Mouse (Mus musculus): ENCODE measurements at regions not wholly inside any gene's neighbourhood (a gene's known extent, or its start where the extent isn't known, plus 50 kb on each side); places are given as distances from the start of the nearest gene placed in this dataset.

DNA sequence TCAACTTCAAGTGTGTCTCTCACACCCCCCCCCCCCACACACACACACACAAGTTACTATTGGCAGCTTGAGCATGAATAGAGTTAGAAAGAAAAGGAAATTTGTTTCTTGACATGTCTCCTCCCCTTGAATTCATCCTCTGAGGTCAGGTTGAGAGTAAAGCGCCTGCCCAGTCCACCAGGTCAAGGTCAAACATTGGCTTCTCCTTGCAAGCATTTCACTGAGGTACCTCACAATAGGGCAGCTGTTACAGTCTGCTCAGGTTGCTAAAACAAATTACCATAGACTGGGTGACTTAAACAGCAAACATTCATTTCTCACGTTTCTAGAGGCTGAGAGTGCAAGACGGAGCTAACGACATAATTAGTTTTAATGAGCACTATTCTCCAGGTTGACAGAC, 344.2 kb downstream of the Galc start:
- DNase-seq, result no peak

DNA sequence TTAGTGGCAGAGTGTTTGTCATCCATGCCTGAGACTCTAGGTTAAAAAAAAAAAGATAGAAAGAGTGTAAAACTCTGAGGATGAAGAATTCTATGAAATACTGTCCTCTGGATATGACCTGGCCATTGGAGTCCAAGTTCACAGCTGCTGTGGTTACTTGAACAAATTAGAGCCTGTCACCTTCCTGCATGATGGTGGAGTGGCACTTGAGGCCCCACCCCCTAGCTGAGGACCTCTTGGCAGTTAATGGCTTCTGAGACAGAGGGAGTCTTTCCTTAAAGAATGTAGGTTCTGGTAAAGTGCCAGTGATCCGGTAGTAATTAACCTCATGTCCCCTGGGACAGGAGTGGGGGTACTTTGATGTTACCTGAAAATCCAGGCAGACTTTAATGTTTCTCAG, 346.5 kb downstream of the Galc start:
- no peak for DNase-seq

DNA sequence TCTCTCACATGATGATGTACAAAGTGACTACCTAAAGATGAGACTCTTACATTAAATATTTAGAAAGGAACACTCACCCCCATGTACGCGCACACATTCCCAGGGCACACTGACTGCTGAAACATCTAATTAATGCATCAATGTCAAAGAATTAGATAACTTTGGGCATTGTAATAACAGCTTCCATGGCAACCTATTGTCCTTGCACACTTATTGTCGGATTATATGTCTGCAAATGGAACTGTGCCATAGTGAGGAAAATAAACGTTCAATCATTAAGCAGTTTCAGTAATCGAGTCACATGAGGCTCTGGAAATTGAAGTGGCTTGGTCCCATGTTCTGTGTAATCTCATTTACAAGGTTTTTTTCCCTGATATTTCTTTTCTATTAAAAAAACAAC, 360.0 kb downstream of the Galc start:
- no peak for DNase-seq

DNA sequence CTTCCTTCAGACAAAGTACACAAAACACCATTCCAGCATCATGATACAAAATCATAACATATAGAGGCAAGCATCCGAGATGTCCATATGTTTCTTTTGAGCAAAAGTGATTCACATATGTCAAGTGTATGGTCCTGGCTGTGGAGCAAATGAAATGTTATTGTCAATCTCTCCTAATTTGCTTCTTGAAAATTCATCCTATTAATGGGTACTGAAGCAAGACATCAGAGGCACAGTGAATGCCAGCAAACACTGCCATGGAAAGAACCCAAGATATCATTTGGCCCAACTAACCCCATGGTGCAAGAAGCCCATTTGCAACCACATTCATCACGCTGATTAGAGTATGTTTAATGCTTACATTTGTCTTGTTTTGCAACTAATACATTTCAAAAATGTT, 361.1 kb downstream of the Galc start:
- no peak for DNase-seq

DNA sequence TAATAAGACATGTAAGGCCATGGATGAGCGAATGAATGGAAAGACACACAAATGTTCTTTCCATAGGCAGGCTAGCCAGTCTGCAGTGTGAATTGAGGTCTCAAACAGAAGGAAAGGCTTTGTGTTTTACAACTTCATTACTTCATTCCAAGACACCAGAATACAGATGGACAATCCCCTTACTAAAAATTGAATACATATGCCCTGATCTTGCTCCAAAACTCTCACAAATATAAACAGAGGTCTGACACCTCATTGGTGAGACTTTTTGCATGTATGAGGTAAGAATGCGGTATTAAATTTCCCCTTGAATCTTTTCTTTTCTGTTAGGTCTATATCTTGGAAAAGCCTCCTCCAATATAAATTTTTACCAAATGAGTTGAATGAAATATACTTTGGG, 363.3 kb downstream of the Galc start:
- DNase-seq, result no peak

DNA sequence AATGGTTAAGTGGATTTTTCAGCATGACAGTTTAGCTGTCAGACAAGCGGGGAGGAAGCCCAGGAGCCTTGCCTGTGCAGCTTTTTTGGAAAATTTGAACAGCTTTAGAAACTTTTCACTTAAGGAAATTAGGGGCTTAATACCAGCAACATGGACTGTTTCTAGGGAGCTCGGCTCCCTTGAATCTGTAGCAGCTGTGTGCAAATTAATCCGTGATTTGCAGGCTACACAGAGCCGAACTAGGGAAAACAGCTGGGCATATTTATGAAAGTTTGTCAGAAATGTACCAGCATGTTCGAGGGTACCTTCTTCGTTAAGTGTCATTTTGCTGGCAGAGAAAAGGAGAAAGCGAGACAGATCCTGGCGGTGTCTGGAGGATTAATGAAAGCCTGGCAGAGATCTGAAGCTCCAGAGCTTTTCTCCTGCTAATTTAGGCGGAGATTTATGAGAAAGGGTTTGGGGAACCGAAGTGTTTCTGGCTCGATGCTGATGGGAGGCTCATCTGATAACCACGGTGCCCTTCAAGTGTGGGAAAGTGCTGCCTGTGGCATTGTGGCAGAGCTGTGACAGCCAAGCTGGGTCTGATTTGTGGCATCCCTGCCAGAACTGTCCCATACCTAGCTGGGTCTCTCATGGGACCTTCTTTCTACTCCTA, 370.3 kb downstream of the Galc start:
- DNase-seq, result no peak

DNA sequence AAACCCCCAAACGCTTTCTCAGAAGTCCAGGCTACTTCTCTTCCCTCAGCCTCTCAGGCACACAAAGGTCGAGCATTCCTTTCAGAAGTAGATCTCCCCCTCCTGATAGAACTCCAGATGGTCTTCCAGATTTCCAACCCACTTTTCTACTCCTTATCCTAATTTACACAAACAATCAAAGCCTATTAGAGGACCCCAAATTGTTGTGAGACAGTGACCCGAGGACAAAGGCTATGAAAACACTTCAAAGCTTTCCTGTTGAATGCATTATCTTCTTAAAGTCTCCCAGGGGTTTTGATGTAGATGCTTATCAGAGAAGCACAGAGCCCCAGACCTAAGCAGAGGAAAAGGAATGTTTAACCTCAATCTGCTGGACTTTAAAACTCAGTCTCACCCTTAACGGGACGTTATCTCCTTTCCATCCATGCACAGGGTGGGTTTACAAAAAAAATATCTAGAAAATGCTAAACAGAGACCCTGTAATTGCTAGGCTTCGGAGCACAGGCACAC, 370.9 kb downstream of the Galc start:
- no peak for DNase-seq

DNA sequence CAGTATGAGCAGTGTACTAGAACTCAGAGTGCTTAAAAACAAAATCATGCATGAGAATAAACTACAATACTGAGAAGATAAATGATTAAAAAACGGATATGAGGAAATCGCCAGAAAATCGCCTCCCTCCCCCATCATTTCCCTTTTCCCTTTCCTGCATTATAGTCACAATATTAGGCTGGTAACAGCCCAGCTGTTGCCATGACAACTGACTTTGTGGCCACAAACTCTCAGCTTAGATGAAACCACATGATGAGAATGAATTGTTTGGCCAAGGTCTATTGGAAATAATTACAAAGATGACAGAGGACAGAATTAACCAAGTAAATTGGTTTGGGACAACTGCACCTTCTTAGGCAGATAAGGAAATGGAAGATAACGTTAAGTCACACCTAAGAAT, 376.8 kb downstream of the Galc start:
- DNase-seq, result no peak

DNA sequence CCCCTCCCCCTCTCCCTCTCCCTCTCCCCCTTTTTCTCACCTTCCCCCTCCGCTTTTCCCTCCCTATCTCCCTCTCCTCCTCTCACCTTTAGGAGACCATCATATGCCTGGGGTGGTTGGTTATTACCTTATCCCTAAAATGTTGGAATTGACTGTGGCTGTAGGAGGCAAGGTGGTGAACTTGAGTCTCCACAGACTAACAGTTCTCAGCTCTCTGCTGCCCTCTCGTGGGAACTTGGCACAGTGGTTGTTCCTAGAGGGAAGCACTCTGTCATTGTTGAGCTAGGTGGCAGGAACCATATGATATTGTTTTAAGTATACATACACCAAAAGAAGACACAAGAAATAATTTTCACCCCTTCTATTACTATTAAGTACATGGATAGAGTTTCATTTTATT, 386.9 kb downstream of the Galc start:
- DNase-seq, result peak in 1 of 2 experiments; percentile 17

DNA sequence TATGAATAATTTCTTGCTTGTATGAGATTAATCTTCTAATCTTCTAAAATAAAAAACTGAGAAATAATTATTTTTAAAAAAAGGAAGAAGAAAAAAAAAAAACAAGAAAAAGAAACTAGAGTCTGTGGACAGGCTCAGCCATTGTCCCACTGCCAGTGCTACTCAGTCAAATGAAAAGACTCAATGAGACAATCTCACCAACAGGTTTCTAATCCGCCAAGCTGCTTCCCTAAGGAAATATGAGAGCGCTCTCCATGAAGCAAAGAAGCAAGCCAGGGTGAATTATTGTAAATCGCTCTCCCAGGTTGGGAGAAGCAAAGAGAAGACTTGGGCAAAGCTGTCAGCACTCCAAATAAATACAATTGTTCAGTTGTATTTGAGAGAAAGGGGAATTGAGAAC, 396.3 kb downstream of the Galc start:
- no peak for DNase-seq

DNA sequence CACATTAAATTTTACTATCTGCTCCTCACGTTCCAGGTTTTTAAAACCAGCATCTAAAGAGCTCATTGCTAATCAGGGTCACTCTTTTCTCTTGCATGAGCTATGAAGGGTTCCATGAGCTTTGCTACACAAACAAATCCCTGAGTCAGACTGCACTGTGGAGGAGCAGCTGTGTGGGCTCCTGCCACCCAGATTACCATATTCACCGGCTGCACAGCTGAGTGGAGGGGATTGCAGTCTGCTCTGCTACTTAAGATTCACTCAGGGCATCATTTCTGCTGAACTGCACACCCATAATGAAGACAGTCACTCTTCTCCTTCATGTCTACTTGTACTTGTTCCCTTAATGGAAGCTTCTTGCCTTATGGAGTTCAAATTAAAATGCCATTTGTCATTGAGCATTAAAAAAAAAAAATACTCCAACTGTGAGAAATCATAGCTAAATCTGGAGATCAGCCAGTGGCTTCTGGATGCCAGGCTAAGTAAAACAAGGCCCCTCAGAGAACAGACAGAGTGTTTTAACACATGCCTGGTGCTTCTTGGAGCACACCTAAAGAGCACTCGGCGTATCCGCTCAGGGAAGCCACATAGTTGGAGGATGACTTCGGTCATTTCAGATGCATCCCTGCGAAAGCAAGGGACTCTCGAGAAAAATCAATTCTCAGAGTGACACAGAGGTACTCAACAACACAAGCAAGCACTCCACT, 422.9 kb downstream of the Galc start:
- DNase-seq, result no peak

DNA sequence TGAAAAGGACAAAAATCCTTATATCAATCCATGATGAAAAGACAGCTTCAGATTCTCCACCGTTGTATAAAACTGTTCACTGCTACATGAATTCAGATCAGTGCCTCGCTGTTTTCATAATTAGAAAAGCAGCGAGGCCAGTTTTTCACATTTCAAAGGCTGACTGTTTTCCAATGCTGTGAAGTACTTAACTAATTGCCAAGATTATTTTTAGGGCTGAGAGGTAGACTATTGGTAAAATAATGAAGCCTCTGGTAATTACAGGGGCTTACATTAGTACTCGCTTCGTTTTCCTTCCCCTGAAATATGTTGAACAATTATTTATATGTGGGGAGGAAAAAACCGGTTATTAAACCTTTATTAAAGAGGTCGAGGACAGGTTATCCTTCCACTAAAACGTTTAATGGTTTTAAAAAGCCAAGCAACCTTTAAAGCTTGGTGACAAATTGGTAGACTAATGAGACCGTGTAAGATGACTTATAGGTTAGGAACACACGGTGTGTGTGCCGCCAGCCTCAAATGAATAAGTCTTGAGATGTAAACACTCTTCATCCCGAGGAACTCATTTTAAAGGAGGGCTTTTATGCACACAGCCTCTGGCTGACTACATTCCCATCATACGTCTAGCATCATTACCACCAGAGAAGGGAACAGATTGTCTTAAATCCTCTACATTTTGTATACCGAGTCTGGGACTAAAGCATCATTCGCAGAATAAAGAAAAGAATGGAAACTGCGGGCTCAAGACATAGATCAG, 465.7 kb downstream of the Galc start:
- no peak for DNase-seq

DNA sequence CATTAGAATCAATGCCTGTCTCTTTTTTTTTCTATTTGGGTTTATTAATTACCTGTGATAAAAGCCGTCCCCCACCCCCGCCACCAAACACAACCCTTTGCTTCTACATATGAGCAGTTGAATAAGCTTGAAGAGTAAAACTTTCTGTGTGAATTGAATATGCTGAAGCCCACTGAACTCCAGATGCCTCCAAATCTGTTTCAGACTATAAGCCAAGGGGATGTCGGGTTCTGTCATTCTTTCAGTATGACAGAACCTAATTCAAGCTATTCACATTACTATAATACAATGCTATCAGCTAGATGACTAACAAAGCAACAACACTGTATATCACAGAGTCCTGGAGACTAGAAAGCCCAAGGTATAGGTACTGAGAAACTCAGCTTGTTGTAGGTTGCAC, 475.8 kb downstream of the Galc start:
- no peak for DNase-seq

DNA sequence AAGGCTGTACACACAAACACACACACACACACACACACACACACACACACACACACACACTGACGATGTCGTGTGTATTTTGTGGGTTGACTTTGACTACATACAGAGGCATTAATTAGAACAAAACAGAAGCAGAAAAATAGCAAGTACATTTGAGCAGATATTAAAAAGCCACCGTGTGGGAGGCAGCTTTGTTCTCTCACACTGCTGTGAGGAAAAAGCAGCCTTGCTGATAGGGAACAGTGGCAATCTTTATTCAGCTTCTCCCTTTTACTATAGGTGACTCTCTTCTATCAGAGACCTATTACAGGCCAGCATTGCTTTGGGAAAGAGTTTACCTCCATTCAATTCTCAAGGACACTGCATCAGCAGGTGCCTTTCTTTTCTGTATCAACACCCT, 500.1 kb downstream of the Galc start:
- DNase-seq, result no peak

DNA sequence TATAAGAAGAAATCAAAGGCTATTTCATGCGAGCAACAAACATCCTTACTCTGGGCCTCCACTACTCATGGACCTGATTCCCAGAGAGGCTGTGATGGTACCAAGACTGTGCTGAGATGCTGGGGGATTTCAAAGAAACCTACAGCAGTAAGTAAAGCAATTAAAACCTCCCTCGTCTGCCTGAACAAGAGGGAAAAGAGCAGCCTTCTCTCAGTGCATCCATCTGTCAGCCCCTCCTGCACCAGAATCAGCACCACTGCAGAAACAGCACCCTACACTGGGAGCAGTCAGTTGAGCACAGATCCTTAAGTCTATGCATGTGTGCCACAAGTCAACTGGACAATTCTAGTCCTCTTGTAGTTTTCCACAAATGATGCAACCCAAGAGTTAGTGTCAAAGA, 500.6 kb downstream of the Galc start:
- DNase-seq, result no peak

DNA sequence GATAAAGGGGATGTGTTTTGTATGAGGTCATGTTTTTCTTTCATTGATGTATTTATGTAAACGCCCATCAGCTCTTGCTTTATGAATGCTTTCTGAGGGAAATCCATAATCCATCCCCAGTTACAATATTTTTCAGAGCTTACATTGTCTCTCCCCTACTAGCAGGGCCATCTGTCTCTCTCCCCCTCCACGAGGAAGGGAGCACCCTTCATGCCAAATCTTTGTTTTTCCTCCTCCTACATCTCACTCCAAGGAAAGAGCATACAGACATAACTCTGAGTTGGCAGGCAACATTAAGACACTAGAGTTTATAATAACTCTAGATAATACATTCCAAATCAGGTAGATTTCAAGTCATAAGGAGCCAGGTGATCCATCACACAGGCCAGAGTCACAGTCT, 509.1 kb downstream of the Galc start:
- no peak for DNase-seq

DNA sequence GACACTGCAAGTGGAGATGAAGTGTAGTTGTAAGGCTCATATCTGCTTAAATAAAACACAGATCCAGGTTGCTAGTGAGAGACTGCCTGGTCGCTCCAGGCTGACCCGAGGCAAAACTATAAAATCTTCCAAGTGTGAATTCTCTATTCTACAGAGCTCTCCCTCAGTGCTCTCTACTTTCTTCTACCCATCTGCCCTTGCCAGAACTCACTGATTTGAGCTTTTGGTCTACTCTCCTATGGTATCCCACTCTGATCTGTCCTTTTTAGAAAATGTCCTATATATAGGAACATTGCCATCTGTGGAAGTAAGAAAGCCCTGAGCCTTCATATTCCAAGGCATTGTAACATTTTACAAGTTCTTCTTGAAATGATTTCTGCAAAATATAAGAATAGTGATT, 518.3 kb downstream of the Galc start:
- DNase-seq, result no peak

DNA sequence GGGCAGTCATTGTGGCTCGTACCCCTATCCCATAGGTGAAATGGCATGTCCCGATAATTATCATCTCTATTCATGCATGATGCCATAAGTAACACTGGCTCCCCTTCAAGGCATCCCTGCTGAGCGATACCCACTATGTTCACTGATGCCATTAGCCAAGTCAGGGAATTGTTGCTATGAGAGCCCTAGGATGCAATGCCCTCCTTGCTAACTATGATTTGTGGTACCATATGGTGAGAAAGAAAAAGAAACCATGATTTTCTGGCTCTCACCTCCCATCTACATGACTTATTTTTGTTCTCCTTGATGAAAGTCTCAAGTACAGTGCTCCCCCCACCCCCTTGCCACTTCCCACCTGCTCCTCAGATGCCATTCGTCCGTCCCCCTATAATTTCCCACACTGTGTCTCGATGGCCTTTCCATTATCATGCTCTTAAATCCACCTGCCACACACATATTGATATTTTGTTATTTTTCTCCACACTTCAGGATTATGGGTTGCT, 527.1 kb downstream of the Galc start:
- DNase-seq, result no peak

DNA sequence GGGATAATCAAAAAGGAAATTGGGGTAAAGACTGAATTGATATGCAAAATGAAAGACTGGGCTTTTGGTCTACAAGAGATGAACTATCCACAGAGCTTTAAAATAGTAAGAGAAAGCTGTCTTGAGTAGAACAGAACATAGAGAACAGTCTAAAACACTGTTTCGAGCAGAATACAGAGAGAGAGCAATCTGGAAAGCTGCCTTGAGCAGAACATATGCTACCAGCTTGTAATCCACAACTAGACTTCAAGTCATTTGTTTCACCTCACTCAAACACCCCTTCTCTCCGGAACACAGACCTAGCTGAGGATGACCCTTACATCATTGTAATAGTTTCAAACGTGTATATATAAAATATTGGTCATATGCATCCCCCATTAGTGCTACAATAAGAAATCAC, 538.7 kb downstream of the Galc start:
- no peak for DNase-seq

DNA sequence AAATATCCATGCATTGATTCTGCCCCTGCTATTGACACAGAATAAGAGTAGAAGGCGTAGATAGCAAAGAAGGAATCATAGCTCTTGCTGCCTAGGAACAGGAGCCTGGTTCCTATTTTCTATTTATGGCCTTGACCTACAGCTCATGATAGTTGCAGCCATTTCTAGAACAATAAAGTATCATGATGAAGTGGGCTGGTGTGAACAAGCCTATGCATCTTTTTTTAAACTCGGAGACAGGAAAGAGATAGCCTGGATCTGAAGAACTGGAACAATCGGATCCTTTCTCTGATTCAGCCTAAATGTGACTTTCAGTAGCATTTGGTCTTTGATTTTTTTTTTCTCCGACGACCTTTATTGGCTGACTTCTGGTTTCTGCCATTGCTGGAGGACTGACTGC, 541.4 kb downstream of the Galc start:
- no peak for DNase-seq

All from spleen, adult 18-20 months (tissue).